Mouse (Mus musculus): ENCODE results near the gene Pfas. TPM values are rescaled to one million over a fixed set of nuclear protein-coding genes. Genes with fewer than 3 reads are reported as not detected.
"Not testable (repeated sequence)": the region's sequence is repeated elsewhere in the genome, so short reads cannot be mapped to it uniquely, and the experiment has no call there.

The Pfas gene
- polyA plus RNA-seq, 3 experiments from 2014 or later: 22.0 to 29.0 (median 24.8) TPM

DNA sequence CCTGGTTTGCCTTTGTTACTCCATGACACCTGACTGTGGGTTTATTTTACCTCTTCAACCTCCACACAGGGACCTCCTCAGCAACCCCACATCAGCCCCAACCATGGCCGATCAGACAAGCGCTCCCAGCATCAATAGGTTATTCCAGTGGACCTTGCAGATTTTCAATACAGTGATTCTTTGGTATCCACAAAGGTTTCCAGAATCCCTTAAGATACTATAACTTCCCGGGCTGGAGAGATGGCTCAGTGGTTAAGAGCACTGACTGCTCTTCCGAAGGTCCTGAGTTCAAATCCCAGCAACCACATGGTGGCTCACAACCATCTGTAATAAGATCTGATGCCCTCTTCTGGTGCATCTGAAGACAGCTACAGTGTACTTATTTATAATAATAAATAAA lies 71.3 kb downstream of the Pfas start:
- ATAC-seq: not testable (repeated sequence)

Other genes starting within 250 kb of the Pfas start
- gene Ndel1, start 136.6 kb downstream of the Pfas start, polyA plus RNA-seq (2017; shearing (Covaris generic)): 10 to 100 TPM; 30.8 to 36.0 (median 32.1) TPM
- gene Rnf222, start 119.9 kb downstream of the Pfas start, polyA plus RNA-seq (2017; shearing (Covaris generic)): not detected
- gene Rpl26, start 106.9 kb downstream of the Pfas start, polyA plus RNA-seq (2017; shearing (Covaris generic)): 1,000 to 10,000 TPM; 1,371 to 2,270 (median 2,196) TPM
- gene Odf4, start 81.4 kb downstream of the Pfas start, polyA plus RNA-seq (2017; shearing (Covaris generic)): not detected
- under 1 TPM in 1 of 3 experiments, not detected in 2; 0.21 TPM for gene Arhgef15, start 51.0 kb downstream of the Pfas start, polyA plus RNA-seq (2017; shearing (Covaris generic))
- 1 to 10 TPM; 7.0 to 8.3 (median 7.6) TPM for gene Slc25a35, start 40.3 kb downstream of the Pfas start, polyA plus RNA-seq (2017; shearing (Covaris generic))
- gene Rangrf, start 33.3 kb downstream of the Pfas start, polyA plus RNA-seq (2017; shearing (Covaris generic)): 10 to 100 TPM; 13.7 to 72.0 (median 38.3) TPM
- 10 to 100 TPM in 1 of 3 experiments, 1 to 10 TPM in 2; 9.7 to 16.4 (median 9.8) TPM for gene Ctc1, start 7.5 kb upstream of the Pfas start, polyA plus RNA-seq (2017; shearing (Covaris generic))
- gene Aurkb, start 37.2 kb upstream of the Pfas start, polyA plus RNA-seq (2017; shearing (Covaris generic)): 10 to 100 TPM in 2 of 3 experiments, 1 to 10 TPM in 1; 5.8 to 74.0 (median 12.9) TPM
- gene Borcs6, start 51.3 kb upstream of the Pfas start, polyA plus RNA-seq (2017; shearing (Covaris generic)): 1 to 10 TPM; 1.1 to 2.2 (median 1.3) TPM
- gene Tmem107, start 62.3 kb upstream of the Pfas start, polyA plus RNA-seq (2017; shearing (Covaris generic)): 1 to 10 TPM; 2.8 to 9.1 (median 4.0) TPM
- gene Vamp2, start 80.0 kb upstream of the Pfas start, polyA plus RNA-seq (2017; shearing (Covaris generic)): 10 to 100 TPM; 26.9 to 31.5 (median 27.3) TPM
- gene Per1, start 86.8 kb upstream of the Pfas start, polyA plus RNA-seq (2017; shearing (Covaris generic)): 1 to 10 TPM; 5.2 to 6.2 (median 6.1) TPM
- gene Hes7, start 111.9 kb upstream of the Pfas start, polyA plus RNA-seq (2017; shearing (Covaris generic)): not detected
- gene 9130213A22Rik, start 114.1 kb upstream of the Pfas start, polyA plus RNA-seq (2017; shearing (Covaris generic)): under 1 TPM in 1 of 3 experiments, not detected in 2; 0.63 TPM
- gene Aloxe3, start 117.4 kb upstream of the Pfas start, polyA plus RNA-seq (2017; shearing (Covaris generic)): under 1 TPM in 1 of 3 experiments, not detected in 2; 0.13 TPM
- gene Alox12b, start 148.5 kb upstream of the Pfas start, polyA plus RNA-seq (2017; shearing (Covaris generic)): not detected
- gene Alox8, start 189.4 kb upstream of the Pfas start, polyA plus RNA-seq (2017; shearing (Covaris generic)): 1 to 10 TPM; 3.7 to 5.0 (median 3.9) TPM
- under 1 TPM; 0.14 to 0.38 (median 0.17) TPM for gene Gucy2e, start 228.6 kb upstream of the Pfas start, polyA plus RNA-seq (2017; shearing (Covaris generic))